Mouse (Mus musculus): ENCODE results near the gene Zranb1.

DNA sequence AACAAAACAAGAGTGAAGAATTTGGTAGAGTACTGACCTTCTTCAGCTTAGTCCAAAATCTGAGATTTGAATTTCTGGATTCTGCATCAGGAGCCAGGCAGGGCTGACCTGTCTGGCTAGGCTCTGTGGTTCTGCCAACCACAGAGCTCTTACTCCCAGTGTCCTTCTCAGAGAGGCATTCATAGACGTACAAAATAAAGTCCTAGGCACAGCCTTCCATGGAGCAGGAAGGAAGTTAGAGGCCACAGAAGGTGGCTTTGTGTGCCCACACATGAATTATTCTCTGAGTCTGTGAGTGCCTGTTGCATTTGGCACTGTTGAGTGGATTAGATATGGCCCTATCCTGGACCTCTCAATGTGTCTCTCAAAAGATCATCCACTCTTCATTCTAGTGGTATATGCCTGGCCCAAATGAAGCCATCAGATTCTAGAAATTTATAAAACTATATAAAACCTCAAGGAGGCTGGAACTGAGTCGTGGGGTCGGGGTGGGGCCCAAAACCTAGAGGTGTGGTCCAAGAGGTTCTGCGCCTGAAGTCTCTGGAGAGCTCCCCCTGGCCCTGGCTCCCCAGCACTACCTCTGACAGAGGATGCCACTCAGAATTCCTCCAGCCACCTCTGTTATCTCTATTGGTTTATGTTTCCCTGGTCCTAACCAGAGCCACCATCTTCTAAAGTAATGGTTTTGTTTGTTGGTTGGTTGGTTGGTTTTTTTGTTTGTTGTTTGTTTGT is 42.3 kb upstream of the Zranb1 start:
- TF ChIP-seq CTCF (IDR thresholded peaks at IDR 0.05; ENCODE audit: low read depth, low read length): no peak
- no peak for TF ChIP-seq POLR2A (IDR thresholded peaks at IDR 0.05; ENCODE audit: borderline replicate concordance, low read depth, low read length)
